Mouse (Mus musculus): ENCODE measurements around the gene Gm28036.

The Gm28036 gene

DNA sequence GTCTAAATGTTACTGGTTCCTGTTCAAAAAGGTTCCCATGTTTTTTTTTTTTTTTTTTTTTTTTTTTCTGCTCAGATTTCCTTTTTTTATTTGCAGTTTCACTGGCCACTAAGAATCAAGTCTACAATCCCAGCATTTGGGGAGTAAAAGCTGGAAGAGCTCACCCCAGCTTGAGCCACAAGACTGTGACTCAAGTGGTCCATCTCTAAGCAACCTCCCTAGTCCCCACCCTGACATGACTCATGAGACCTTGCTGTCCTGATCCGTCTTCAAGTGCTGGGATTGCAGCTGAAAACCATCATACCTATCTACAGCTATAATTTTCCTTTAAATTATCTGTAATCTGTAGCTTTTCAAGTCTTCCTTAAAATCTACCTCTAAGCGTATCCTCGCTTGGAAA, 42.4 kb downstream of the Gm28036 start:
- DNase-seq (ENCODE audit: low spot score), result no peak

DNA sequence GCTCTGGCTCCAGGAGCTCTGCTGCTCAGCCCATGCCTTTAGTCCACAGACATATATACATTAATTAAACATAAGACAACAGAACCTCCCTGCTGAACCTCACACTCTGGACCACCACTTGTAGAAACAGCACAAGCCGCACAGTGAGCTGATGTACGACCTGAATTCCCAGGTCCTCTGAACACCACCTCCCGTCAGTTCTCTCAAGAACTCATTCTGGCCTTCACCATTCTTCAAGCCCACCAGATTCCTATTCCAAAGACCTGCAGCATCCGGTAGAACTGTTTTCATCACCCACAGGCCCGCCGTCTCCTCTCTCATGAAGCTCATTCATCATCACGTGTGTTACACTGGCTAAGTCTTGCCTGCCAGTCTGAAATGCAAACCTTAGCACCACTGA, 46.5 kb downstream of the Gm28036 start:
- no peak for DNase-seq (ENCODE audit: low spot score)

DNA sequence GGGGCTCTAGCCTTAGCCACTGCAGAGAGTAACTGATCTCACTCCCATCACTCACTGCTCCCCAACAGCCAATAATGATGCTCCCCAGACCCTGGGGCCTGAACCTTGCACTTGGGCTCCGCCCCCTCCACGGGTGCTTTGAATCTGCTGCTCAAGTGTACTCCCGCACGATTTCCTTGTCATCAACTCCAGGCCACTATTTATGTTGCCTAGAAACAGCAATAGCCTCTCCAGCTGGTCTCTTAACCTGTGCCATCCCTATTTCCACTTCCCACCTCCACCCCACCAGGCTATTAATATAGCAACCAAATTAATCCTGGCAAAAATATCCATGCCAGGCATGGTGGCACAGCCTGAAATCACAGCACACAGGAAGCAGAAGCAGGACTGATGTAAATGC, 47.2 kb downstream of the Gm28036 start:
- DNase-seq (ENCODE audit: low spot score), result no peak

DNA sequence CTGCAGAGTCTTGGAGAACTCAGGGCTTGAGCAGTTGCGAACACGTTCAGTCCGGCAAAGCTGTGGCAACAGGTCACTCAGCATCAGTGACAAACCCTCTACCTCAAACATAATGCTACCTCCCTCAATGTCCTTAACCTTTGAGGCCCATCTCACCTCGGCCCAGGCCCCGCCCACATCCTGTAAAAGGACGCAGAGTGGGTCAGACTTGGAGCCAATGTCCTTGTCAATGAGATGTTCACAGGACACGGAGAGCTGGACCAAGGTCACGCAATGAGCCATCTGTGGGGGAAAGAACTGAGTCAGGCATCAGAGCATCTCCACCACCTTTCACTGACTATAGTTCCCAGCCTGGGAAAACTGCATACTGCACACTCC, 47.7 kb downstream of the Gm28036 start:
- no peak for DNase-seq (ENCODE audit: low spot score)

DNA sequence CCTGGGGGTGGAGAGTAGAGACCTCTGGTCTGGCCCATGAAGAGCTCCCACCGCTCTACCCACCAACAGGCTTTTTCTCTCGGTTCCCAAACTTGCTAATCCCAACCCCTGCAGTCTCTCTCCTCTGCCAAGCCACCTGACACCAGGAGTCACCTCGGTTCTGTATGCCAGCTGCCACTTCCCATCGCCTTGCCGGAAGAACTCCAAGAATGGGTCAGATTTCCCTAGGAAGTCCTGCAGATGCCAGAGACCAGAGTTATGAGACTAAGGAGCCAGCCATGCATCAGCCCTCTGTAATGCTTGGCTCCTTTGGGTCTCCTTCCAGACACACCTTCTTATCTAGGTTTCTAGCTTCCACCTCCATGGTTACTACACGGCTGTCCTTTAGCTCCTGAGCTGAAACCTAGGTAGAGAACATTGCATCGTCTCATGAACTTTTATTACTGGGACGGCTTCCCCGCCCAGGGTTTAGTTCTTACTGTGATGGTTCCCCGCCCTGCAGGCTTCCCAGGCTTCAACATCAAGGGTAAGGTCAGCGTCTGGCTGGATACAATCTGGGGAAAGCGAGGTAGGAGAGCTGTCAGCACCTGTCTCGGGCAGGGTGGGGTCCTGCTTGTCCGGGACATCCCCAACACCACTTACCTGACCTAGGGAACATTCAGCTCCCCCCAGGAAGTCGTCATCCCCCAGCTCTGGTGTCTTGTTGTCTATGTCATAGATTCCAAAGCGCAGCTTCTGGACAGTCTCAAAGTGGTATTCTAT, 48.3 kb downstream of the Gm28036 start:
- DNase-seq (ENCODE audit: low spot score), result no peak

DNA sequence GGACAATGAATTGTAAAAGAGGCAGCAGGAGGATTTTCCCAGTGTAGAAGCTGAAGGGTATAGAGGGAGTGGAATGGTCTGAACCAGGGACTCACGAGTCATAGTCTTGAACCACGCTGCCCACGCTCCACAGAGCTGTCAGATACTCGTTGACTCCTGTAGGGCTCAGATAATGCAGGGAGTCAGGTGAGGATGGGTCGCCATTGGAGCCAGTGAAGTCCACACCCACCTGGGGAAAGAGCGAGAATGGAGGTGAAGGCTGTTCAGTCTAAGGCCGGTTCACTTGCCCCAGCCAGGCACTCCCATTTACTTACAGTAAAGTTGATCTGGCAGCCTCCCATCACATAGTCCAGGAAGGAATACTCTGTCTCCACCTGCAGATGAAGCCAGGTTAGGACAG, 49.4 kb downstream of the Gm28036 start:
- no peak for DNase-seq (ENCODE audit: low spot score)

DNA sequence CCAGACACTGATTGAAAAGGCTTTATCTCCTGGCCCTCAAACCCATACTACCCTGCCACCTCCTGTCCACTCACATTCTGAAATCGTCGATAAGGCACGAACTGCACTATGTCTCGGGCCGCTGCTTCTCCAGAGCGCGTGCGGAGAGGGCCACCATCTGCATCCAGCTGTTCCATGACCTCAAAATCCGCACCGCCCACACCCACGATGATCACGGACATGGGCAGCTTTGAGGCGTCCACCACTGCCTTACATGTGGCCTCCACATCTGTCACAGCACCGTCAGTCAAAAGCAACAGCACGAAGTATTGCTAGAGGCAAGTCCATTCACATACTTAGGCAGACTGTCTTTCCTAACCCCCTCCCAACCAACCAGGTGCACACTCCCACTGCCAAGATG, 53.2 kb downstream of the Gm28036 start:
- DNase-seq (ENCODE audit: low spot score), result no peak

DNA sequence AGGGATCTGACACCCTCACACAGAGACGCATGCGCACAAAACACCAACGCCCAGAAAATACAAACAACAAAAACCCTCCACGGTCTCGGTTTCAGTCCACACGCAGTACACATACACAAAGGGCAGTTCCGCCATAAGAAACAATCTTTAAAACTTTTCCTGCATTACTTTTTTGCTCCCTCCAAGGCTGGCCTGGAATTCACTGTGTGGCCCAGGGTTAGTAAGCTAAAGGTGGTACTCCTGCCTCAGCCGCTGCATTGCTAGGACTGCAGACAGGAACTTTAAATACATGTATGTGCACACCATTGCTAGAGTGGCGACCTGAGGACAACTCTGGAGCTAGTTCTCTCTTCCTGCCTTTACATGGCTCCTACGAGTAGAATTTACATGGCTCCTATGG, 55.7 kb downstream of the Gm28036 start:
- DNase-seq (ENCODE audit: low spot score), result no peak

DNA sequence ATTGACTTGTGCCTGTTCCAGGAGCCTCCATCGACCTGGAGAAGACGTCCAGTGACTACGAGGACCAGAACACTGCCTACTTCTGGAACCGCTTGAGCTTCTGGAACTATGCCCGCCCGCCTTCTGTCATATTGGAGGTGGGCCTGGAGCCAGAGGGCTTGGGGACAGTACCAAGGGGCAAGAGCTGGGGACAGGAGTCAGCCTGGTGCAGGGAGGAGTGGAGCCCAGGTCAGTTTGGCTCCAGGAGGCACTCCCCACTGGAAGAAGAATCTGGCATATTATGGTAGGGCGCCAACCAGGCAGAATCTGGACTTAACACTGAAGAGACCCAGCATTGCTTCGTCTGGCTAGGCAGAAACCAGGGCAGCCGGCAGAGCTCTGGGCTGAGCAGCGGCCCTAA, 59.0 kb downstream of the Gm28036 start:
- DNase-seq (ENCODE audit: low spot score), result no peak

DNA sequence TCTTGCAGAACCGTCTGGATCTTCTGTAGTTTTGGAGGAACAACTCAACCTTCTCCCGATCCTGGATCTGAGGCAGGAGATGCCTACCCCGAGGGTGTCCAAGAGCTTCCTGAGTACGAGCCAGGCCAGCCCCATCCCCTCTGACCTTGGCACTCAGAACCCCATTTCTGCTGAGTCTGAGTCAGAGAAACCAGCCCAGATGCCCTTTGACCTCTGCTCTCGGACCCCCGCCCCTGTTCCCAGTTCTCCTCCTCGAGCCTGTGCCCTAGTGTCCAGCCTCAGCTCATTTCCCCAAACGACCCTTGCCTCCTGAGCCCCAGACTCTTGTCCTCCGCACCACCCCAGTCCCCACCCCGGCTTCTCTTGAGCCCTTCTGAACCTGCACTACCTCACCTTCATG, 60.8 kb downstream of the Gm28036 start:
- DNase-seq (ENCODE audit: low spot score), result no peak

DNA sequence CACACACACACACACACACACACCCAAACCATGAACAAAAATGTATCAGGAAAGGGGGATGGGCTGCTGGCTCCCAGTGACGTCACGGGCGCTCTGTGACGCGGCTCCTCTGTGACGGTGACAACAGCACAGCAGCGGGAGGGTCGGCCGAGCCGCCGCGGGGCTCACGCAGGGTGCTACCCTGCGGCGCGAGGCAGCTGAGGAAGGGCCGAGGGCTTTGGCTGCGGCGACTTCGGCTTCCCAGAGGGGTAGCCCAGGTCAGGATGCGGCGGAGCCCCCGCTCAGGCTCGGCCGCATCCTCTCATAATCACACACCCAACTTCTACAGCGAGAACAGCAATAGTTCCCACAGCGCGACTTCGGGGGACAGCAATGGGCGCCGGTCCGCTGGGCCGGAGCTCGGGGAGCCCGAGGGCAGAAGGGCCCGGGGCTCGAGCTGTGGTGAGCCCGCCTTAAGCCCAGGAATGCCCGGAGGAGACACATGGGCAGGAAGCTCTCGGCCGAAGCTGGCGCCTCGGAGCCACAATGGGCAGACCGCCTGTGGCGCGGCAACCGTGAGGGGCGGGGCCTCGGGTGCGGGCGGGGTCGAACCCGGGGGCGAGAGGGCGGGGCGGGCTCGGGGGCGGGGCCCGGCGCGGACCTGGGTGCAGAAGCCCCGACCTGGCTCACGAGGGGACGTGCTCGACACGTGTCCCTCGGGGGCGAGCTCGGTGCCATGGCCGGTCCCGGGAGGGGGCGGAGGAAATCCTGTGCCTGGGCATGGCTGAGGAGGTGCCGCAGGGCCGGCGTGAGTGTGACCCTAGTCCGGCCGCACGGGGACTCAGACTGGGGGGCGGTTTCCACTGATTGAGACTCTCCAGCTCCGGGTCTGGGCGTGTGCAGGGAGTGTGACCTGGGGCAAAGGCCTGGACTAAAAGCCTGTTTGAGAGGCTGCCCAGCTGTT, 61.5 kb downstream of the Gm28036 start, which contains the start of gene Spag4:
Spag4 (plus strand) TSS at position 77 of the 943 bp plus-strand sequence.
- DNase-seq (ENCODE audit: low spot score), result peak; percentile 88

DNA sequence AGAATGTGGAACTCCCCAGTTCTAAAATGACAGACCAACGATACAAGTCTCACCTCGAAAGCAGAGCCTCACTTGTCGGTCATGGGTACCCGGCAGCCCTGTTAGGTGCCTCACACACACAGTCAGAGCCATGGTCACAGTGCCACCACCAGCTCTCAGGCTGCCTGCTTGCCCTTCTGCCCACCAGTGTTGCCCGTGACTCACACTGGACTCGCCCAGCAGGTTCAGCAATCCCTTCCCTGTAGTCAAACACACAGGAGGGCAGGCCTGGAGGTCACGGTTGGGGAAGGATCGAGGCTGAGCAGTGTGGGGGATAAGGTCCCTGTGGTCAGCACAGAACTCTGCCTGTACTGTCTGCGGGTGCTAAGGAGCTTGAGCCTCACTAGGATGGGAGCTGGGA, 74.1 kb downstream of the Gm28036 start, which contains the start of gene Fer1l4:
Fer1l4 (minus strand) TSS at position 132 of the 400 bp plus-strand sequence.
- DNase-seq (ENCODE audit: low spot score), result no peak

DNA sequence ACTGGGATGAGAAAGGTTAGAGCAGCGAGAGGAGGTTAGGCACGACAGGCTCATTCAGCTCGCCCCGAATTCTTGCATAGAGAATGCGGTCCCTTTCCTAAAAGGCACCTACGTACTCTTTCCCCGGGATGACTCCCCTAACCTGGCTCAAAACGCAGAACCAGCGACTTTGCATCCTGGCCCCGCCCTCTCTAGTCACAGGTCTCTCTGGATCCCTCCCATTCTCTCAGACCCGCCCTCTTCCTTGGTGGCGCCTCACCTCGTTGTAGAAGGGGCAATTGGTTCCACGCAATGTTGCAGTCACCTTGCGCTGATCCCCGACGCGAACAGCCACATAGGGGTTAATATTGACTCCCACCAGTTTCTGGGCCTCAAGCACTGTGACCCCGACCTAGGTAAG, 79.0 kb downstream of the Gm28036 start:
- DNase-seq (ENCODE audit: low spot score), result peak; percentile 16

DNA sequence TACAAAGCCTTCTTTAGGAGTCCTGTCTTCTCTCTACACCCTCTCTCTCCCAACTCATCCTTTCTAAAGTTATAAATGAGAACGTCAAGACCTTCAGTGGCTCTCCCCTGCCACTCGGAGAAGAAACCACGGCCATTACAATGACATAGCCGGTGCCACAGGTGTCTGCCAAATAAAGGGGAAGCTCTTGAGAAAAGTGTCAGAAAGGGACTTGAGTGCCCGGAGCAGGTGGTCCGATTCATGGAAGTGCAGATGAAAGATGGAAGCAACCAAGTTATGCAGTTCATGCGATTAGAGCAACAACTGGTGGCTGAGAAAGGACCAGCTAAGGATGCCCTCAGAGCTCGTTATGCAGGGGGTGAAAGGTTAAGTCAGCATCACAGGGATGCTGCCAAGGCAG, 84.0 kb downstream of the Gm28036 start:
- no peak for DNase-seq (ENCODE audit: low spot score)

DNA sequence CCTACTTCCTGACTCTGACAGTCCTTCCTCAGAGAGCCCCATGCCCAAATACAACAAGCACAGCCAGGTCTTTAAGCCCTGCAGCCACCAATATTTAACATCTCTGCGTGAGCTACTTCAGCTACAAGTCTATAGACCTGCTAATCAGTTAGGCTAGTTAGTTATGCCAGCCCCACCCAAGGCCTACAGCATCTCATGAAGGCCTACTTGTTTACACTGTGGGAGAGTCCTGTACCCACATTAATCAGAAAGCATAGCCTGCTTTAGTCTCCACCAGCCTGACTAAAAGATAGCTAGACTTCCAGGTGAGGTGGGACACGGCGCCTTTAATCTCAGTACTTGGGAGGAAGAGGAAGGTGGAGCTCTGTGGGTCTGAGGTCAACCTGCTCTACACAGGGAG, 87.5 kb downstream of the Gm28036 start:
- DNase-seq (ENCODE audit: low spot score), result no peak

DNA sequence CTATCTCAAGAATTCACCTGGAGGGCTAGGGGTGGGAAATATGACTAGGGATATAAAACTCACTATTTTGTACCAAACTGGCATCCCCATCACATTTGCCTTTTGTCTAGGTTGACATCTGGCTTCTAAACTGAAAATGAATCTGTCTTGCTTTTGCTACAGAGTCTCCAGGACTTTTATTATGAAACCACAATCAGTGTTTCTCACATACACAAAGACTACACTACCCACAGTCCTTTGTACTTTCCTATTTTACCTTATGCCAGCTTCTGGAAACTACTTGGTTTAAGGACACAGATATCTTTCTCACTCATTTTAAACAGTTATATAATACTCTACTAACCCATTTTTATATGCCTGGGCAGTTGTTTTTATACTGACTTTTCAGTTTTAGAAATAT, 101.4 kb downstream of the Gm28036 start:
- DNase-seq (ENCODE audit: low spot score), result no peak

Measured in yolk sac, embryonic 10.5 days (tissue).